Mouse (Mus musculus) heart, embryonic 11.5 days (tissue): ENCODE data around the gene Ccdc183. TPM values are rescaled to one million over a fixed set of nuclear protein-coding genes. Genes with fewer than 3 reads are reported as not detected.

ENCODE experiments used
- ATAC-seq: fragments of 200-750 bp; cut with Nextera tagmentation; replicated peaks from 2 replicates; pipeline ENCODE4 v1.8.0; 2017; ENCODE audit warnings: moderate library complexity; ENCODE audit not compliant: insufficient number of reproducible peaks, low FRiP score, low TSS enrichment
- H3K27ac ChIP-seq: fragments of 300-500 bp; sonication (generic); 2 replicates; pipeline ENCODE4 v1.5.1; 2014; ENCODE audit warnings: mild to moderate bottlenecking, low read depth, low read length
- H3K27me3 ChIP-seq: fragments of 300-500 bp; sonication (generic); 2 replicates; pipeline ENCODE4 v1.6.1; 2014; ENCODE audit warnings: mild to moderate bottlenecking, low read length, mixed read lengths; ENCODE audit not compliant: control insufficient read depth, insufficient read depth
- H3K36me3 ChIP-seq: fragments of 300-500 bp; sonication (generic); 2 replicates; pipeline ENCODE4 v1.6.1; 2014; ENCODE audit warnings: mild to moderate bottlenecking, low read length, moderate library complexity, mixed read lengths; ENCODE audit not compliant: control insufficient read depth, insufficient read depth
- H3K4me1 ChIP-seq: fragments of 300-500 bp; sonication (generic); 2 replicates; pipeline ENCODE4 v1.6.1; 2014; ENCODE audit warnings: low read length; ENCODE audit not compliant: control insufficient read depth, insufficient read depth
- H3K4me2 ChIP-seq: fragments of 300-500 bp; sonication (generic); 2 replicates; pipeline ENCODE4 v1.6.1; 2014; ENCODE audit warnings: mild to moderate bottlenecking, moderate library complexity
- H3K4me3 ChIP-seq: fragments of 300-500 bp; sonication (generic); 2 replicates; pipeline ENCODE4 v1.5.1; 2014; ENCODE audit warnings: low read depth, low read length
- H3K9ac ChIP-seq: fragments of 300-500 bp; sonication (generic); 2 replicates; pipeline ENCODE4 v1.6.1; 2014; ENCODE audit warnings: mild to moderate bottlenecking, low read depth, low read length, moderate library complexity
- H3K9me3 ChIP-seq: fragments of 300-500 bp; sonication (generic); replicated peaks from 2 replicates; pipeline ENCODE4 v1.6.1; 2016; ENCODE audit warnings: low read length; ENCODE audit not compliant: control insufficient read depth
- WGBS: fragments of 180-500 bp; shearing (Covaris S2); extraction: QIAGEN DNeasy Blood & Tissue Kit; methylation state at CpG from one replicate; pipeline ENCODE4 v1.1.7; 2014; ENCODE audit not compliant: insufficient replicate concordance; 5-methylcytosine and 5-hydroxymethylcytosine counted together
- polyA plus RNA-seq: library from polyadenylated mRNA; unstranded; fragments of >200 nt; fragmentation: Nextera tagmentation; extraction: Ambion mirVana; gene quantifications from 2 replicates; pipeline ENCODE4 v1.2.1, GENCODE M21; 2014

The Ccdc183 gene
- polyA plus RNA-seq, 1 experiment from 2014 or later, result 0.20 TPM

GRCm38 (mm10) chr2:25583120-25583481 is 34.4 kb downstream of the Ccdc183 start:
- ATAC-seq, result no peak
- Histone ChIP-seq H3K4me3 (no peak overlapping the region), H3K27ac (no peak overlapping the region), H3K4me1 (peaks cover 31% of the 10 kb centered on the region), H3K36me3 (peaks cover 13% of the 10 kb centered on the region), H3K9me3 (no peaks in the 10 kb centered on the region), H3K4me2 (no peak overlapping the region), H3K9ac (no peak overlapping the region), H3K27me3 (peaks cover 28% of the 10 kb centered on the region)
- WGBS, result 87% methylated on average over 6 of the region's 6 CpGs

GRCm38 (mm10) chr2:25582466-25583119 is 34.9 kb downstream of the Ccdc183 start:
- H3K4me1 ChIP-seq, result peaks cover 36% of the 10 kb centered on the region
- no peak; the same call in 1 of the 2 replicates for ATAC-seq
- peak overlapping the region; percentile 39; the same call in 1 of the 2 replicates for H3K9ac ChIP-seq
- 0 out of 2 replicates have a peak overlapping the region, but pooled peaks have one; percentile 12 for H3K4me2 ChIP-seq
- H3K4me3 ChIP-seq, result no peak overlapping the region
- H3K9me3 ChIP-seq, result no peaks in the 10 kb centered on the region
- no peak overlapping the region for H3K27ac ChIP-seq
- 55% methylated on average over 12 of the region's 12 CpGs for WGBS
- H3K27me3 ChIP-seq, result peaks cover 33% of the 10 kb centered on the region
- peaks cover 13% of the 10 kb centered on the region for H3K36me3 ChIP-seq

- Histone ChIP-seq H3K4me3 (no peak overlapping the region), H3K4me2 (peak overlapping the region; percentile 68; the same call in 1 of the 2 replicates), H3K4me1 (peaks cover 41% of the 10 kb centered on the region), H3K36me3 (peaks cover 13% of the 10 kb centered on the region), H3K27me3 (peaks cover 40% of the 10 kb centered on the region), H3K9ac (no peak overlapping the region), H3K27ac (no peak overlapping the region), H3K9me3 (no peaks in the 10 kb centered on the region)
- ATAC-seq, result no peak
- 32% methylated on average over 6 of the region's 6 CpGs for WGBS
These were observed 35.6 kb downstream of the Ccdc183 start for GRCm38 (mm10) chr2:25581901-25582301.

- Histone ChIP-seq H3K4me2 (peak within 1 kb of the TSS; percentile 68), H3K27me3 (peaks cover 45% of the 10 kb centered on the region), H3K36me3 (peaks cover 13% of the 10 kb centered on the region), H3K9ac (peak within 1 kb of the TSS; percentile 47), H3K27ac (no peak within 1 kb of the TSS), H3K4me1 (peaks cover 41% of the 10 kb centered on the region), H3K4me3 (peak within 1 kb of the TSS; percentile 31; the same call in 1 of the 2 replicates), H3K9me3 (no peaks in the 10 kb centered on the region)
- peak; percentile 43; the same call in 1 of the 2 replicates for ATAC-seq
- WGBS, result 8% methylated on average over 19 of the region's 19 CpGs
These were observed 36.1 kb downstream of the Ccdc183 start, which contains the start of gene Ajm1 for GRCm38 (mm10) chr2:25581294-25581864. Gene Ajm1 (minus strand): TSS chr2:25581757.

GRCm38 (mm10) chr2:25580621-25581101 is 36.8 kb downstream of the Ccdc183 start:
- no peak for ATAC-seq
- Histone ChIP-seq H3K27me3 (peaks cover 52% of the 10 kb centered on the region), H3K36me3 (peaks cover 13% of the 10 kb centered on the region), H3K9ac (no peak overlapping the region), H3K27ac (no peak overlapping the region), H3K9me3 (no peaks in the 10 kb centered on the region), H3K4me1 (peaks cover 43% of the 10 kb centered on the region), H3K4me3 (no peak overlapping the region), H3K4me2 (no peak overlapping the region)
- 52% methylated on average over 6 of the region's 6 CpGs for WGBS

- no peak overlapping the region for H3K9ac ChIP-seq
- WGBS, result 8% methylated on average over 27 of the region's 27 CpGs
- no peaks in the 10 kb centered on the region for H3K9me3 ChIP-seq
- H3K36me3 ChIP-seq, result peaks cover 7% of the 10 kb centered on the region
- H3K27ac ChIP-seq, result no peak overlapping the region
- peak overlapping the region; percentile 21 for H3K4me3 ChIP-seq
- peaks cover 52% of the 10 kb centered on the region for H3K27me3 ChIP-seq
- H3K4me1 ChIP-seq, result peaks cover 47% of the 10 kb centered on the region
- H3K4me2 ChIP-seq, result peak overlapping the region; percentile 52
- ATAC-seq, result no peak
These were observed 37.6 kb downstream of the Ccdc183 start for GRCm38 (mm10) chr2:25579737-25580460.

GRCm38 (mm10) chr2:25578796-25579736 is 38.4 kb downstream of the Ccdc183 start:
- peak overlapping the region; percentile 52 for H3K4me2 ChIP-seq
- no peaks in the 10 kb centered on the region for H3K9me3 ChIP-seq
- no peak for ATAC-seq
- peak overlapping the region; percentile 21 for H3K4me3 ChIP-seq
- 4% methylated on average over 77 of the region's 77 CpGs for WGBS
- H3K9ac ChIP-seq, result no peak overlapping the region
- H3K4me1 ChIP-seq, result peaks cover 48% of the 10 kb centered on the region
- H3K27me3 ChIP-seq, result peaks cover 52% of the 10 kb centered on the region
- H3K27ac ChIP-seq, result no peak overlapping the region
- H3K36me3 ChIP-seq, result peaks cover 6% of the 10 kb centered on the region
